In genomic region chr13:71507421-71507931, GRCm38 (mm10) we compare ENCODE assay signal across 8 mouse cellular contexts.
DNase-seq lines count a peak whose midpoint lies in the region; ATAC-seq and TF ChIP-seq lines count a peak whose summit lies in the region.

No protein-coding gene starts in this region.

- H3K9ac ChIP-seq in embryonic facial prominence, embryonic 13.5 days, result no peak overlapping the region

- peaks cover 10% of the 10 kb centered on the region for H3K4me1 ChIP-seq in embryonic facial prominence, embryonic 13.5 days
- H3K4me1 ChIP-seq in kidney, adult 2 months (ENCODE audit: control insufficient read depth, insufficient read depth, low read length), result peaks cover 10% of the 10 kb centered on the region

- H3K36me3 ChIP-seq in embryonic facial prominence, embryonic 13.5 days, result no peaks in the 10 kb centered on the region
- no peaks in the 10 kb centered on the region for H3K36me3 ChIP-seq in kidney, adult 2 months (ENCODE audit: control insufficient read depth, insufficient read depth, low read length)

- 0 out of 2 replicates have a peak, but pooled peaks cover 3% of the 10 kb centered on the region for H3K27me3 ChIP-seq in embryonic facial prominence, embryonic 13.5 days
- no peaks in the 10 kb centered on the region for H3K27me3 ChIP-seq in kidney, adult 2 months (replicated peaks; ENCODE audit: control insufficient read depth, insufficient read depth, low read length)

- no peak for TF ChIP-seq CTCF in kidney, adult 2 months (conservative IDR thresholded peaks at IDR 0.05; ENCODE audit: insufficient read depth, insufficient read length, low read depth, low read length)

- peak; percentile 87 for DNase-seq in R1 (ENCODE audit: low read depth, low spot score)
- peak; percentile 66 for DNase-seq in kidney, adult 2 months
- peak; percentile 64 for DNase-seq in left cerebral cortex, postnatal 4 days
- peak; percentile 51 for DNase-seq in neural tube, embryonic 10.5 days (ENCODE audit: extremely low spot score, low spot score)
- DNase-seq in urinary bladder, postnatal 14 days (ENCODE audit: low spot score), result no peak
- DNase-seq in spleen, adult 12 weeks (ENCODE audit: low spot score), result no peak

- intact Hi-C loops in left cerebral cortex, postnatal 4 days (cut with DNase I), result no loop called here

- no peak overlapping the region for H3K4me3 ChIP-seq in embryonic facial prominence, embryonic 13.5 days
- H3K4me3 ChIP-seq in kidney, adult 2 months (ENCODE audit: insufficient read depth, low read depth, low read length), result no peak overlapping the region

- H3K27ac ChIP-seq in embryonic facial prominence, embryonic 13.5 days, result no peak overlapping the region
- H3K27ac ChIP-seq in kidney, adult 2 months (ENCODE audit: insufficient read depth, low read depth, low read length), result peak overlapping the region; percentile 62

- ATAC-seq in embryonic facial prominence, embryonic 13.5 days (ENCODE audit: insufficient number of reproducible peaks, insufficient read depth, low FRiP score, low TSS enrichment, low read depth), result no peak
- ATAC-seq in inflammation-experienced regulatory T-cells, adult 6 months, result no peak

- no peaks in the 10 kb centered on the region for H3K9me3 ChIP-seq in embryonic facial prominence, embryonic 13.5 days

- TF ChIP-seq POLR2A in kidney, adult 2 months (IDR thresholded peaks at IDR 0.05; ENCODE audit: low read depth, low read length), result no peak

- 20% methylated on average over 10 of the region's 10 CpGs for WGBS in embryonic facial prominence, embryonic 13.5 days
- WGBS in kidney, adult 2 months, result 18% methylated on average over 10 of the region's 10 CpGs

- peak overlapping the region; percentile 46 for H3K4me2 ChIP-seq in embryonic facial prominence, embryonic 13.5 days

Comparison
In these comparisons a context has a peak if more than half of its experiments do, and no peak if none do; other contexts are left out.
1. DNase-seq: peak in R1 (single experiment), kidney, adult 2 months (single experiment), left cerebral cortex, postnatal 4 days (single experiment) and neural tube, embryonic 10.5 days (single experiment); none in urinary bladder, postnatal 14 days (single experiment) and spleen, adult 12 weeks (single experiment).